Mouse (Mus musculus): ENCODE results near the gene Fbxl19.

GRCm38 (mm10) chr7:127712461-127713385, 31.6 kb upstream of the Fbxl19 start, which contains the start of gene Ctf1:
- no peak for TF ChIP-seq CTCF (IDR thresholded peaks at IDR 0.05; ENCODE audit: low read depth, low read length)
- TF ChIP-seq POLR2A (IDR thresholded peaks at IDR 0.05; ENCODE audit: extremely low read depth, insufficient read depth, low read length) = no peak
